Mouse (Mus musculus) neural tube, embryonic 13.5 days (tissue): ENCODE results near the gene Gal3st3. TPM values are rescaled to one million over a fixed set of nuclear protein-coding genes. Genes with fewer than 3 reads are reported as not detected.

Experiments used
- ATAC-seq: fragments of 200-750 bp; cut with Nextera tagmentation; 2 replicates; pipeline ENCODE4 v1.8.0; 2017; ENCODE audit warnings: low read depth, mild to moderate bottlenecking, moderate TSS enrichment, moderate library complexity
- H3K27ac ChIP-seq: fragments of 300-500 bp; sonication (generic); replicated peaks from 2 replicates; pipeline ENCODE4 v1.5.1; 2015; ENCODE audit warnings: moderate library complexity, mild to moderate bottlenecking, inconsistent platforms
- H3K27me3 ChIP-seq: fragments of 300-500 bp; sonication (generic); 2 replicates; pipeline ENCODE4 v1.6.1; 2015; ENCODE audit warnings: mild to moderate bottlenecking, inconsistent platforms
- H3K36me3 ChIP-seq: fragments of 300-500 bp; sonication (generic); 2 replicates; pipeline ENCODE4 v1.6.1; 2015; ENCODE audit warnings: mild to moderate bottlenecking, inconsistent platforms
- H3K4me1 ChIP-seq: fragments of 300-500 bp; sonication (generic); replicated peaks from 2 replicates; pipeline ENCODE4 v1.6.1; 2015; ENCODE audit warnings: inconsistent platforms
- H3K4me2 ChIP-seq: fragments of 300-500 bp; sonication (generic); 2 replicates; pipeline ENCODE4 v1.6.1; 2015; ENCODE audit warnings: inconsistent platforms, mild to moderate bottlenecking, moderate library complexity
- H3K4me3 ChIP-seq: fragments of 300-500 bp; sonication (generic); 2 replicates; pipeline ENCODE4 v1.5.1; 2015; ENCODE audit warnings: mild to moderate bottlenecking, inconsistent platforms
- H3K9ac ChIP-seq: fragments of 300-500 bp; sonication (generic); 2 replicates; pipeline ENCODE4 v1.6.1; 2015; ENCODE audit warnings: moderate library complexity, mild to moderate bottlenecking, inconsistent platforms
- H3K9me3 ChIP-seq: fragments of 300-500 bp; sonication (generic); 2 replicates; pipeline ENCODE4 v1.6.1; 2016; ENCODE audit warnings: inconsistent platforms
- WGBS: fragments of 180-500 bp; shearing (Covaris S2); methylation state at CpG from one replicate; pipeline ENCODE4 v1.1.7; 2015; 5-methylcytosine and 5-hydroxymethylcytosine counted together
- polyA plus RNA-seq: library from polyadenylated mRNA; unstranded; fragments of >200 nt; fragmentation: Nextera tagmentation; extraction: Ambion mirVana; gene quantifications from 2 replicates; pipeline ENCODE4 v1.2.1, GENCODE M21; 2015

The Gal3st3 gene
- polyA plus RNA-seq, 1 experiment from 2014 or later, result 34.1 TPM

- 91% methylated on average over 5 of the region's 5 CpGs for WGBS
- H3K4me3 ChIP-seq, result no peak overlapping the region
- no peak overlapping the region for H3K4me2 ChIP-seq
- no peak for ATAC-seq
- no peaks in the 10 kb centered on the region for H3K9me3 ChIP-seq
- H3K36me3 ChIP-seq, result peaks cover 62% of the 10 kb centered on the region
- no peak overlapping the region for H3K9ac ChIP-seq
- no peaks in the 10 kb centered on the region for H3K27me3 ChIP-seq
- peaks cover 29% of the 10 kb centered on the region for H3K4me1 ChIP-seq
- no peak overlapping the region for H3K27ac ChIP-seq
Observed at GRCm38 (mm10) chr19:5275736-5276135, 22.4 kb upstream of the Gal3st3 start.

- Histone ChIP-seq H3K27ac (no peak overlapping the region), H3K4me1 (peaks cover 21% of the 10 kb centered on the region), H3K27me3 (no peaks in the 10 kb centered on the region), H3K4me3 (no peak overlapping the region), H3K9ac (no peak overlapping the region), H3K4me2 (no peak overlapping the region), H3K9me3 (no peaks in the 10 kb centered on the region), H3K36me3 (peaks cover 70% of the 10 kb centered on the region)
- no peak for ATAC-seq
- WGBS, result 91% methylated on average over 2 of the region's 2 CpGs
Observed at GRCm38 (mm10) chr19:5276531-5276930, 21.6 kb upstream of the Gal3st3 start.

GRCm38 (mm10) chr19:5277140-5277539 is 21.0 kb upstream of the Gal3st3 start:
- Histone ChIP-seq H3K27me3 (no peaks in the 10 kb centered on the region), H3K4me3 (no peak overlapping the region), H3K9me3 (no peaks in the 10 kb centered on the region), H3K36me3 (peaks cover 76% of the 10 kb centered on the region), H3K27ac (no peak overlapping the region), H3K4me2 (no peak overlapping the region), H3K4me1 (peaks cover 15% of the 10 kb centered on the region), H3K9ac (no peak overlapping the region)
- WGBS, result 83% methylated on average over 3 of the region's 3 CpGs
- no peak for ATAC-seq

GRCm38 (mm10) chr19:5278381-5278780 is 19.8 kb upstream of the Gal3st3 start:
- Histone ChIP-seq H3K9me3 (no peaks in the 10 kb centered on the region), H3K4me1 (peaks cover 10% of the 10 kb centered on the region), H3K27me3 (no peaks in the 10 kb centered on the region), H3K4me3 (no peak overlapping the region), H3K9ac (no peak overlapping the region), H3K27ac (no peak overlapping the region), H3K36me3 (peaks cover 88% of the 10 kb centered on the region), H3K4me2 (no peak overlapping the region)
- ATAC-seq, result no peak
- 79% methylated on average over 8 of the region's 8 CpGs for WGBS

GRCm38 (mm10) chr19:5294972-5295735 is 3.0 kb upstream of the Gal3st3 start, which contains the start of gene Sf3b2:
TSS of gene Sf3b2 (minus strand) at chr19:5295455.
- no peaks in the 10 kb centered on the region for H3K9me3 ChIP-seq
- H3K4me1 ChIP-seq, result peaks cover 55% of the 10 kb centered on the region
- H3K27me3 ChIP-seq, result no peaks in the 10 kb centered on the region
- under 1% methylated on average over 46 of the region's 46 CpGs for WGBS
- H3K36me3 ChIP-seq, result peaks cover 38% of the 10 kb centered on the region
- H3K9ac ChIP-seq, result peak within 1 kb of the TSS; percentile 92
- peak within 1 kb of the TSS; percentile 92 for H3K4me2 ChIP-seq
- ATAC-seq, result peak; percentile 94
- peak within 1 kb of the TSS; percentile 93 for H3K4me3 ChIP-seq
- peak within 1 kb of the TSS; percentile 92 for H3K27ac ChIP-seq

- 6% methylated on average over 13 of the region's 13 CpGs for WGBS
- peak overlapping the region; percentile 73 for H3K4me2 ChIP-seq
- H3K4me1 ChIP-seq, result peaks cover 61% of the 10 kb centered on the region
- peaks cover 32% of the 10 kb centered on the region for H3K36me3 ChIP-seq
- H3K4me3 ChIP-seq, result peak overlapping the region; percentile 93
- no peaks in the 10 kb centered on the region for H3K9me3 ChIP-seq
- no peaks in the 10 kb centered on the region for H3K27me3 ChIP-seq
- peak; percentile 15 for ATAC-seq
- peak overlapping the region; percentile 81 for H3K9ac ChIP-seq
- H3K27ac ChIP-seq, result peak overlapping the region; percentile 92
Observed at GRCm38 (mm10) chr19:5295736-5296075, 2.4 kb upstream of the Gal3st3 start.

GRCm38 (mm10) chr19:5296630-5297029 is 1.5 kb upstream of the Gal3st3 start:
- peaks cover 23% of the 10 kb centered on the region for H3K36me3 ChIP-seq
- no peak overlapping the region for H3K9ac ChIP-seq
- no peak overlapping the region for H3K4me3 ChIP-seq
- ATAC-seq, result no peak
- H3K27ac ChIP-seq, result no peak overlapping the region
- no peaks in the 10 kb centered on the region for H3K9me3 ChIP-seq
- no peak overlapping the region for H3K4me2 ChIP-seq
- H3K4me1 ChIP-seq, result peaks cover 62% of the 10 kb centered on the region
- no peaks in the 10 kb centered on the region for H3K27me3 ChIP-seq
- 77% methylated on average over 5 of the region's 5 CpGs for WGBS

- Histone ChIP-seq H3K9me3 (no peaks in the 10 kb centered on the region), H3K4me3 (no peak overlapping the region), H3K27me3 (no peaks in the 10 kb centered on the region), H3K36me3 (peaks cover 32% of the 10 kb centered on the region), H3K4me1 (peaks cover 45% of the 10 kb centered on the region), H3K27ac (no peak overlapping the region), H3K9ac (0 out of 2 replicates have a peak overlapping the region, but pooled peaks have one; percentile 28), H3K4me2 (no peak overlapping the region)
- no peak for ATAC-seq
- WGBS, result 89% methylated on average over 6 of the region's 6 CpGs
Observed at GRCm38 (mm10) chr19:5300588-5300987, 2.5 kb downstream of the Gal3st3 start.

- Histone ChIP-seq H3K4me1 (peaks cover 31% of the 10 kb centered on the region), H3K9me3 (no peaks in the 10 kb centered on the region), H3K27me3 (peaks cover 11% of the 10 kb centered on the region), H3K9ac (no peak overlapping the region), H3K36me3 (peaks cover 50% of the 10 kb centered on the region), H3K27ac (no peak overlapping the region), H3K4me3 (no peak overlapping the region), H3K4me2 (no peak overlapping the region)
- 23% methylated on average over 4 of the region's 4 CpGs for WGBS
- no peak for ATAC-seq
Observed at GRCm38 (mm10) chr19:5302455-5302854, 4.3 kb downstream of the Gal3st3 start.

- Histone ChIP-seq H3K27ac (no peak overlapping the region), H3K36me3 (peaks cover 57% of the 10 kb centered on the region), H3K9ac (no peak overlapping the region), H3K4me3 (no peak overlapping the region), H3K9me3 (no peaks in the 10 kb centered on the region), H3K4me1 (no peaks in the 10 kb centered on the region), H3K27me3 (peaks cover 17% of the 10 kb centered on the region), H3K4me2 (no peak overlapping the region)
- ATAC-seq, result no peak
- 87% methylated on average over 6 of the region's 6 CpGs for WGBS
Observed at GRCm38 (mm10) chr19:5306279-5306678, 8.1 kb downstream of the Gal3st3 start.

- peak overlapping the region; percentile 11; the same call in 1 of the 2 replicates for H3K4me3 ChIP-seq
- ATAC-seq, result no peak
- no peaks in the 10 kb centered on the region for H3K9me3 ChIP-seq
- no peaks in the 10 kb centered on the region for H3K4me1 ChIP-seq
- 37% methylated on average over 98 of the region's 98 CpGs for WGBS
- H3K4me2 ChIP-seq, result peak overlapping the region; percentile 34
- peaks cover 57% of the 10 kb centered on the region for H3K36me3 ChIP-seq
- no peak overlapping the region for H3K27ac ChIP-seq
- H3K9ac ChIP-seq, result no peak overlapping the region
- H3K27me3 ChIP-seq, result peaks cover 17% of the 10 kb centered on the region
Observed at GRCm38 (mm10) chr19:5306968-5307734, 9.0 kb downstream of the Gal3st3 start.

GRCm38 (mm10) chr19:5309025-5309424 is 10.9 kb downstream of the Gal3st3 start:
- Histone ChIP-seq H3K36me3 (peaks cover 39% of the 10 kb centered on the region), H3K4me3 (no peak overlapping the region), H3K27ac (no peak overlapping the region), H3K4me1 (no peaks in the 10 kb centered on the region), H3K9ac (no peak overlapping the region), H3K4me2 (no peak overlapping the region), H3K27me3 (peaks cover 17% of the 10 kb centered on the region), H3K9me3 (no peaks in the 10 kb centered on the region)
- ATAC-seq, result no peak
- WGBS, result 82% methylated on average over 7 of the region's 7 CpGs
